Mouse (Mus musculus) cortical plate, adult 2 months (tissue): ENCODE measurements at regions not wholly inside any gene's neighbourhood (a gene's known extent, or its start where the extent isn't known, plus 50 kb on each side); places are given as distances from the start of the nearest gene placed in this dataset.

Experiments used
- H3K27ac ChIP-seq: fragments of 200-500 bp; 2 replicates; pipeline ENCODE4 v1.5.1; 2012; ENCODE audit warnings: low read length, control low read depth, inconsistent platforms; ENCODE audit not compliant: insufficient read depth
- H3K4me1 ChIP-seq: fragments of 200-500 bp; 2 replicates; pipeline ENCODE4 v1.6.1; 2011; ENCODE audit warnings: low read length; ENCODE audit not compliant: control insufficient read depth, insufficient read depth
- H3K4me3 ChIP-seq: fragments of 200-500 bp; 2 replicates; pipeline ENCODE4 v1.5.1; 2011; ENCODE audit warnings: mild to moderate bottlenecking, low read length, control low read depth; ENCODE audit not compliant: insufficient read depth
- CTCF ChIP-seq: fragments of 200-500 bp; IDR thresholded peaks from 2 replicates; pipeline ENCODE4 v1.5.1; 2011; ENCODE audit warnings: mild to moderate bottlenecking, control low read depth, low read length; ENCODE audit not compliant: insufficient read depth; ENCODE audit errors: extremely low read depth
- POLR2A ChIP-seq: fragments of 200-500 bp; IDR thresholded peaks from 2 replicates; pipeline ENCODE4 v1.6.1; 2011; ENCODE audit warnings: mild to moderate bottlenecking, low read length, control low read depth; ENCODE audit not compliant: insufficient read depth; ENCODE audit errors: extremely low read depth

GRCm38 (mm10) chrX:163669886-163670285 lies 91.2 kb downstream of the Rnf138rt1 start:
- Histone ChIP-seq H3K4me1 (no peaks in the 10 kb centered on the region), H3K4me3 (no peak overlapping the region)
- TF ChIP-seq CTCF (peak; percentile 45), POLR2A (no peak)

More at GRCm38 (mm10) chrX:163669886-163670285, 91.2 kb downstream of the Rnf138rt1 start:
- H3K27ac ChIP-seq, result no peak overlapping the region
